Mouse (Mus musculus) brain, embryonic 14.5 days (tissue): Measurements from ENCODE around the gene Fat1.

Experiments
- CTCF ChIP-seq: fragments of 200-500 bp; IDR thresholded peaks from 2 replicates; pipeline ENCODE4 v1.5.1; 2012; ENCODE audit warnings: inconsistent platforms, mild to moderate bottlenecking, moderate library complexity, borderline replicate concordance; ENCODE audit not compliant: insufficient read depth, insufficient read length; ENCODE audit errors: extremely low read depth
- POLR2A ChIP-seq: fragments of 200-500 bp; IDR thresholded peaks from 2 replicates; pipeline ENCODE4 v1.6.1; 2012; ENCODE audit warnings: mild to moderate bottlenecking, inconsistent platforms, borderline replicate concordance; ENCODE audit not compliant: poor library complexity, insufficient read depth, insufficient read length, severe bottlenecking; ENCODE audit errors: extremely low read depth

DNA sequence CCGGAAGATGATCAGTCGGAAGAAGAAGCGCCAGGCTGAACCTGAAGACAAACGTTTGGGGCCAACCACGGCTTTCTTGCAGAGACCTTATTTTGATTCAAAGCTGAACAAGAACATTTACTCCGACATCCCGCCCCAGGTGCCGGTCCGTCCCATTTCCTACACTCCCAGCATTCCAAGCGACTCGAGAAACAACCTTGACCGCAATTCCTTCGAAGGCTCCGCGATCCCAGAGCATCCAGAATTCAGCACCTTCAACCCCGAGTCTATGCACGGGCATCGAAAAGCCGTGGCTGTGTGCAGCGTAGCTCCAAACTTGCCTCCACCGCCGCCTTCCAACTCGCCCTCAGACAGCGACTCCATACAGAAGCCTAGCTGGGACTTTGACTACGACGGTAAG is 108.9 kb downstream of the Fat1 start:
- TF ChIP-seq CTCF (no peak), POLR2A (no peak)
